Mouse (Mus musculus) liver, postnatal 0 days (tissue): Measurements from ENCODE around the gene Slc36a1. TPM values are rescaled to one million over a fixed set of nuclear protein-coding genes. Genes with fewer than 3 reads are reported as not detected.

Source experiments
- ATAC-seq: fragments of 200-750 bp; cut with Nextera tagmentation; 2 replicates; pipeline ENCODE4 v1.8.0; 2017; ENCODE audit warnings: mild to moderate bottlenecking, moderate library complexity
- DNase-seq: peaks from one replicate; pipeline ENCODE4 v3.0.0-alpha.2; 2016
- H3K27ac ChIP-seq: fragments of 300-500 bp; sonication (generic); 2 replicates; pipeline ENCODE4 v1.5.1; 2014; ENCODE audit warnings: antibody characterized with exemption, moderate library complexity, mild to moderate bottlenecking, low read depth
- H3K27me3 ChIP-seq: fragments of 300-500 bp; sonication (generic); 2 replicates; pipeline ENCODE4 v1.6.1; 2014; ENCODE audit warnings: low read length, control low read depth, mixed read lengths; ENCODE audit not compliant: insufficient read depth
- H3K36me3 ChIP-seq: fragments of 300-500 bp; sonication (generic); replicated peaks from 2 replicates; pipeline ENCODE4 v1.6.1; 2014; ENCODE audit warnings: mild to moderate bottlenecking, control low read depth, low read length, moderate library complexity, mixed read lengths; ENCODE audit not compliant: insufficient read depth
- H3K4me1 ChIP-seq: fragments of 300-500 bp; sonication (generic); 2 replicates; pipeline ENCODE4 v1.6.1; 2014; ENCODE audit warnings: antibody characterized with exemption, mild to moderate bottlenecking, control low read depth; ENCODE audit not compliant: insufficient read depth
- H3K4me2 ChIP-seq: fragments of 300-500 bp; sonication (generic); 2 replicates; pipeline ENCODE4 v1.6.1; 2014; ENCODE audit warnings: low read depth, mild to moderate bottlenecking, low read length, moderate library complexity, mixed read lengths
- H3K4me3 ChIP-seq: fragments of 300-500 bp; sonication (generic); 2 replicates; pipeline ENCODE4 v1.5.1; 2014; ENCODE audit warnings: low read depth, low read length
- H3K9ac ChIP-seq: fragments of 300-500 bp; sonication (generic); replicated peaks from 2 replicates; pipeline ENCODE4 v1.6.1; 2014; ENCODE audit warnings: mild to moderate bottlenecking, moderate library complexity
- H3K9me3 ChIP-seq: fragments of 300-500 bp; sonication (generic); 2 replicates; pipeline ENCODE4 v1.6.1; 2016; ENCODE audit warnings: mild to moderate bottlenecking, control low read depth, low read length, mixed read lengths
- CTCF ChIP-seq: sonication (generic); IDR thresholded peaks from 2 replicates; pipeline ENCODE4 v1.5.1; 2016; ENCODE audit warnings: antibody characterized with exemption, low read depth
- EP300 ChIP-seq: IDR thresholded peaks from 2 replicates; pipeline ENCODE4 v1.6.1; 2016; ENCODE audit warnings: antibody characterized with exemption, low read depth, mild to moderate bottlenecking
- WGBS: fragments of 180-500 bp; shearing (Covaris S2); extraction: QIAGEN DNeasy Blood & Tissue Kit; methylation state at CpG from one replicate; pipeline ENCODE4 v1.1.7; 2014; ENCODE audit not compliant: insufficient replicate concordance; 5-methylcytosine and 5-hydroxymethylcytosine counted together
- polyA plus RNA-seq: library from polyadenylated mRNA; unstranded; fragments of >200 nt; fragmentation: Nextera tagmentation; extraction: Ambion mirVana; gene quantifications from 2 replicates; pipeline ENCODE4 v1.2.1, GENCODE M21; 2015

The Slc36a1 gene
- polyA plus RNA-seq, 1 experiment from 2014 or later = 1.7 TPM

DNA sequence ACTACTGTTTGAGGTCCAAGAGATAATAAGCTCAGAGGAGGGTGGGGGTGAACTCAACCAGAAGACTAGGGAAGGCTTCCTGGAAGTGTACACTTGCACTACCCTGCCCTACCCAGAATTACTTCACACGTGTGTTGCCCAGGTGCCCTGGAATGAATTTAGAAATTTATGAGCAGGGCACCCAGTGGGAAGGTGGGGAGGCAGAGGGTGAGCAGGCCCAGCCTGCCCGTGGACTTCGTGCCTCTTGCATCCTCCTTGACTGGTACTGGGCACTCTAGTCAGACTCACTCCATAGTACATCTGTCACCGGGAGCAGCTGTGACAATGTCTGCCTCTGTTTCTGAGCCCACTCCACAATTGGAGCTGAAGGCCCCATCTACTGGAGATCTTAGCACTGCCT is 9.4 kb downstream of the Slc36a1 start:
- no peaks in the 10 kb centered on the region; the same call in 1 of the 2 replicates for H3K36me3 ChIP-seq
- no peak overlapping the region for H3K4me3 ChIP-seq
- H3K9ac ChIP-seq = no peak overlapping the region
- DNase-seq (no peak), ATAC-seq (no peak)
- TF ChIP-seq CTCF (no peak), EP300 (no peak)
- H3K4me2 ChIP-seq = no peak overlapping the region
- no peak overlapping the region for H3K27ac ChIP-seq
- no peaks in the 10 kb centered on the region for H3K9me3 ChIP-seq
- no peaks in the 10 kb centered on the region for H3K27me3 ChIP-seq
- WGBS = 73% methylated on average over 4 of the region's 4 CpGs
- peaks cover 50% of the 10 kb centered on the region for H3K4me1 ChIP-seq

DNA sequence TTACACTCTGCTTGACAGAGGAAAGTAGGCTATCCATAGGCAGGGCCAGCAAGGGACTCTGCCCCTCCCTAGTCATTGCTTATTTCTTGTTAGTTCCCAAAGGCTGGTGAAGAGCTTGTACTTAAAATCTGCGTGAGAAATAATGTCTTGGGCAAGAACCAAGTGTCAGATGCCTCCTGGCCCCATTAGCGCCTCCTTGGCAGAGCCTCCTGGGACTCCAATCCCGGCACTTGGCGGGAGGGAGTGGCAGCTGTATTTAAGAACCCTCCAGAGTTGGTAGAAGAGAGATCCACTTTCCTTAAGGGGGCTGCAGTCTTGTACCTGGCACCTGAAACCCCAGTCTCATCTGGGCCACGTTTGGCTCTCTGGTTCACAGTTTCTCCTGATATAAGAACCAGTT is 10.0 kb downstream of the Slc36a1 start:
- Histone ChIP-seq H3K36me3 (peaks cover 2% of the 10 kb centered on the region), H3K4me2 (no peak overlapping the region), H3K9ac (no peak overlapping the region), H3K9me3 (no peaks in the 10 kb centered on the region), H3K27me3 (no peaks in the 10 kb centered on the region), H3K4me3 (no peak overlapping the region), H3K4me1 (peaks cover 44% of the 10 kb centered on the region), H3K27ac (no peak overlapping the region)
- ATAC-seq = no peak
- DNase-seq = no peak
- 78% methylated on average over 5 of the region's 5 CpGs for WGBS
- TF ChIP-seq EP300 = no peak
- TF ChIP-seq CTCF = no peak

DNA sequence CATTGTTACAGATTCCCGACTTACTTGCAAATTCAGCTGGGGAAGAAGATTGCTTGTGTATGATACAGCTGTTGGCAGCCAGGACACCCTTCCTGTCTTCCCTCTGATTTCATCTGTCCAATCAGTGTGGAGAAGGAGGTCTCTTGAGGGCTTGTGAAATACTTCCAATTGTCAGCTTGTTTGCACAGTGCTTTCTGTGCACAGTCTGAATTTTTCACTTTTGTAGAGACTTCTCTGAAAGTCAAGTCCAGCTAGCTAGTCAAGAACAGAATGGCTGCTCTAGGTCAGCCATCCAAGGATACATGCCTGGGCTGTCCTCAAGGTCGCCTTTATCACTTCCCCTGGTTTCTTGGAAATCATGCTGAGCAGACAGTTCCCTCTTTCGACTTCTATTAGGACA is 10.8 kb downstream of the Slc36a1 start:
- no peak for ATAC-seq
- Histone ChIP-seq H3K36me3 (peaks cover 7% of the 10 kb centered on the region), H3K27me3 (no peaks in the 10 kb centered on the region), H3K9me3 (no peaks in the 10 kb centered on the region), H3K27ac (no peak overlapping the region), H3K9ac (no peak overlapping the region), H3K4me1 (peaks cover 36% of the 10 kb centered on the region), H3K4me3 (no peak overlapping the region), H3K4me2 (no peak overlapping the region)
- no peak for DNase-seq
- WGBS = 44% methylated on average over 3 of the region's 3 CpGs
- TF ChIP-seq EP300 = no peak
- TF ChIP-seq CTCF = no peak

DNA sequence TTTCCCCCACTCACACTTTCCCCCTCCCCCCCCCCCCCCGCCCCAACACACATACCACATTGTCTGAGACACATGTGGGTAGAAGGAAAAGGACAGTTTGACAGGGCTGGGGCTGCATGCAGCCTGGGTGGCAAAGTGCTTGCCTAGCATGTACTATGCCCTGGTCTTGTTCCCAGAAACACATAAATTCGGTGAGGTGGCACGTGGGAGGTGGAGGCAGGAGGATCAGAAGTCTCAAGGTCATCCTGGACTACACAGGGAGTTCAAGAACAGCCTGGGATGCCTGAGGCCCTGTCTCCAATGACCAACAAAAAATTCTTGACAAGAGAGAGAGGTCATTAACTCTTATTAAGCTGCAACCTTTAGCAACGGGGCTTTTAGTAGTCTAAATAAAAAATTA is 11.9 kb downstream of the Slc36a1 start:
- H3K27ac ChIP-seq = no peak overlapping the region
- no peaks in the 10 kb centered on the region for H3K9me3 ChIP-seq
- no peak overlapping the region for H3K4me2 ChIP-seq
- no peaks in the 10 kb centered on the region for H3K27me3 ChIP-seq
- H3K4me3 ChIP-seq = no peak overlapping the region
- TF ChIP-seq CTCF (no peak), EP300 (no peak)
- peaks cover 29% of the 10 kb centered on the region for H3K4me1 ChIP-seq
- no peak overlapping the region for H3K9ac ChIP-seq
- peaks cover 14% of the 10 kb centered on the region for H3K36me3 ChIP-seq
- ATAC-seq (no peak), DNase-seq (no peak)
- 64% methylated on average over 3 of the region's 4 CpGs for WGBS

- no peak overlapping the region for H3K4me3 ChIP-seq
- peaks cover 18% of the 10 kb centered on the region for H3K36me3 ChIP-seq
- no peaks in the 10 kb centered on the region for H3K9me3 ChIP-seq
- TF ChIP-seq CTCF = no peak
- no peak for TF ChIP-seq EP300
- H3K9ac ChIP-seq = no peak overlapping the region
- H3K4me1 ChIP-seq = peaks cover 24% of the 10 kb centered on the region
- H3K4me2 ChIP-seq = no peak overlapping the region
- 84% methylated on average over 13 of the region's 13 CpGs for WGBS
- no peaks in the 10 kb centered on the region for H3K27me3 ChIP-seq
- DNase-seq (no peak), ATAC-seq (no peak)
- H3K27ac ChIP-seq = no peak overlapping the region
Measured at GRCm38 (mm10) chr11:55216830-55217229, 12.7 kb downstream of the Slc36a1 start.

GRCm38 (mm10) chr11:55217418-55217817 is 13.3 kb downstream of the Slc36a1 start:
- no peak overlapping the region for H3K9ac ChIP-seq
- H3K27ac ChIP-seq = peak overlapping the region; percentile 12; the same call in 1 of the 2 replicates
- DNase-seq = peak; percentile 45
- H3K9me3 ChIP-seq = no peaks in the 10 kb centered on the region
- no peaks in the 10 kb centered on the region for H3K27me3 ChIP-seq
- no peak overlapping the region for H3K4me3 ChIP-seq
- TF ChIP-seq CTCF (no peak), EP300 (no peak)
- ATAC-seq = peak; percentile 94
- H3K4me1 ChIP-seq = peaks cover 18% of the 10 kb centered on the region
- H3K4me2 ChIP-seq = no peak overlapping the region
- 60% methylated on average over 4 of the region's 4 CpGs for WGBS
- H3K36me3 ChIP-seq = peaks cover 23% of the 10 kb centered on the region

DNA sequence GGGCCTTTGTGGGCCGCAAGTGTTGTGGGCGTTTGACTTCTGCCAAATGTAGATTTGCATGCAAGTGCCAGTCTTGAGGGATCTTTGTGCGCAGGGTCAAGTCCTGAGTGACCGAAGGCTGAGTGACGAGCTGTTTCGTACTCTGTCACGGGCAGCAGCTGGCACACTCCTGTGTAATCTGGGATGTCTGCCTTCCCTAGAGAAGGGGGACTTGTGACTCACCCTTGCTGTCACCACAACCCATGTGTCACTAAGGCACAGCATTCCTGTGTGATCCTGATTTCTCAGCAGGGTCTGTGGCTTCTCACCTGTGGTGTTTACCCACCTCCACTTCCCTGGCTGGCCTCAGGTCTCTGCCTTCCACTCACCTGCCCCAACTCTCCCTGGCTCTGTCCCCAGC is 13.7 kb downstream of the Slc36a1 start:
- no peak for DNase-seq
- peaks cover 18% of the 10 kb centered on the region for H3K4me1 ChIP-seq
- 79% methylated on average over 7 of the region's 7 CpGs for WGBS
- peak overlapping the region; percentile 12; the same call in 1 of the 2 replicates for H3K27ac ChIP-seq
- H3K27me3 ChIP-seq = no peaks in the 10 kb centered on the region
- H3K4me3 ChIP-seq = no peak overlapping the region
- TF ChIP-seq CTCF (no peak), EP300 (no peak)
- peak; percentile 50; the same call in 1 of the 2 replicates for ATAC-seq
- H3K9ac ChIP-seq = no peak overlapping the region; the same call in 1 of the 2 replicates
- H3K4me2 ChIP-seq = no peak overlapping the region
- no peaks in the 10 kb centered on the region for H3K9me3 ChIP-seq
- peaks cover 28% of the 10 kb centered on the region for H3K36me3 ChIP-seq
